Mouse (Mus musculus) cerebellum, adult 9-11 months (tissue): ENCODE results near the gene Tulp4.
A peak's percentile ranks its signal among the peaks of the same experiment; 100 is the strongest.

Experiments used
- DNase-seq: peaks from one replicate; pipeline ENCODE4 v3.0.0; 2022

Tulp4 gene

GRCm38 (mm10) chr17:6125441-6125840 is 19.2 kb downstream of the Tulp4 start:
- DNase-seq = peak; percentile 55

GRCm38 (mm10) chr17:6128039-6128438 is 21.8 kb downstream of the Tulp4 start:
- no peak for DNase-seq

- DNase-seq = peak; percentile 92
Observed at GRCm38 (mm10) chr17:6129361-6129760, 23.1 kb downstream of the Tulp4 start.

GRCm38 (mm10) chr17:6131083-6131482 is 24.8 kb downstream of the Tulp4 start:
- DNase-seq = no peak

GRCm38 (mm10) chr17:6140875-6141274 is 34.6 kb downstream of the Tulp4 start:
- DNase-seq = no peak

GRCm38 (mm10) chr17:6141344-6141743 is 35.1 kb downstream of the Tulp4 start:
- no peak for DNase-seq

- no peak for DNase-seq
Observed at GRCm38 (mm10) chr17:6145244-6145643, 39.0 kb downstream of the Tulp4 start.

GRCm38 (mm10) chr17:6152941-6153340 is 46.7 kb downstream of the Tulp4 start:
- no peak for DNase-seq

GRCm38 (mm10) chr17:6153581-6153980 is 47.3 kb downstream of the Tulp4 start:
- no peak for DNase-seq

GRCm38 (mm10) chr17:6154366-6154765 is 48.1 kb downstream of the Tulp4 start:
- peak; percentile 64 for DNase-seq

- DNase-seq = no peak
Observed at GRCm38 (mm10) chr17:6160495-6160894, 54.3 kb downstream of the Tulp4 start.

GRCm38 (mm10) chr17:6161916-6162315 is 55.7 kb downstream of the Tulp4 start:
- no peak for DNase-seq

- DNase-seq = peak; percentile 61
Observed at GRCm38 (mm10) chr17:6162761-6163160, 56.5 kb downstream of the Tulp4 start.

- no peak for DNase-seq
Observed at GRCm38 (mm10) chr17:6164911-6165310, 58.7 kb downstream of the Tulp4 start.

GRCm38 (mm10) chr17:6172440-6172839 is 66.2 kb downstream of the Tulp4 start:
- no peak for DNase-seq

- DNase-seq = no peak
Observed at GRCm38 (mm10) chr17:6172926-6173690, 66.9 kb downstream of the Tulp4 start.

GRCm38 (mm10) chr17:6174574-6174973 is 68.3 kb downstream of the Tulp4 start:
- DNase-seq = no peak

- DNase-seq = no peak
Observed at GRCm38 (mm10) chr17:6178564-6179267, 72.5 kb downstream of the Tulp4 start.

- DNase-seq = no peak
Observed at GRCm38 (mm10) chr17:6179389-6179788, 73.2 kb downstream of the Tulp4 start.

GRCm38 (mm10) chr17:6180421-6180820 is 74.2 kb downstream of the Tulp4 start:
- DNase-seq = peak; percentile 46

GRCm38 (mm10) chr17:6182715-6183114 is 76.5 kb downstream of the Tulp4 start:
- DNase-seq = no peak

- no peak for DNase-seq
Observed at GRCm38 (mm10) chr17:6186651-6187050, 80.4 kb downstream of the Tulp4 start.

- no peak for DNase-seq
Observed at GRCm38 (mm10) chr17:6187183-6187582, 80.9 kb downstream of the Tulp4 start.

- DNase-seq = no peak
Observed at GRCm38 (mm10) chr17:6189207-6189606, 83.0 kb downstream of the Tulp4 start.
